Mouse (Mus musculus) frontal cortex, postnatal 10 days (tissue): ENCODE data around the gene Tapbp.

ENCODE experiments used
- DNase-seq, 2 experiments: peaks; one replicate each; pipeline ENCODE4 v3.0.0; 2022; ENCODE audit warnings: low spot score in 2 of 2, mixed read lengths in 1 of 2

Gene Tapbp

GRCm38 (mm10) chr17:33941381-33941780, 25.7 kb downstream of the Tapbp start:
- DNase-seq: no peak

GRCm38 (mm10) chr17:33943454-33943853, 27.8 kb downstream of the Tapbp start:
- no peak for DNase-seq

- no peak for DNase-seq
These were observed 31.9 kb downstream of the Tapbp start for GRCm38 (mm10) chr17:33947430-33948089.

- no peak for DNase-seq
These were observed 32.6 kb downstream of the Tapbp start for GRCm38 (mm10) chr17:33948090-33948904.

- no peak for DNase-seq
These were observed 33.3 kb downstream of the Tapbp start for GRCm38 (mm10) chr17:33948905-33949537.

GRCm38 (mm10) chr17:33950131-33950625, 34.5 kb downstream of the Tapbp start:
- DNase-seq: no peak

GRCm38 (mm10) chr17:33951021-33951946, 35.6 kb downstream of the Tapbp start, which contains the start of gene B3galt4:
B3galt4 (minus strand) TSS chr17:33951488.
- peak in 1 of 2 experiments; percentile 75 for DNase-seq

- peak in 1 of 2 experiments; percentile 5 for DNase-seq
These were observed 36.3 kb downstream of the Tapbp start for GRCm38 (mm10) chr17:33952015-33952414.

- DNase-seq: no peak
These were observed 37.2 kb downstream of the Tapbp start for GRCm38 (mm10) chr17:33952879-33953278.

- no peak for DNase-seq
These were observed 37.6 kb downstream of the Tapbp start for GRCm38 (mm10) chr17:33953310-33953709.

- DNase-seq: no peak
These were observed 38.4 kb downstream of the Tapbp start for GRCm38 (mm10) chr17:33953961-33954565.

- no peak for DNase-seq
These were observed 39.2 kb downstream of the Tapbp start for GRCm38 (mm10) chr17:33954646-33955554.

- peak; percentile 95 to 97 for DNase-seq
These were observed 40.0 kb downstream of the Tapbp start, which contains the start of the genes Vps52 and Rps18 for GRCm38 (mm10) chr17:33955555-33956214. Vps52 (plus strand) TSS chr17:33955812. Rps18 (minus strand) TSS chr17:33956001.

GRCm38 (mm10) chr17:33956336-33956735, 40.6 kb downstream of the Tapbp start:
- DNase-seq: no peak

- no peak for DNase-seq
These were observed 41.8 kb downstream of the Tapbp start for GRCm38 (mm10) chr17:33957493-33957892.

- DNase-seq: no peak
These were observed 42.8 kb downstream of the Tapbp start for GRCm38 (mm10) chr17:33958451-33958850.

- DNase-seq: no peak
These were observed 43.4 kb downstream of the Tapbp start for GRCm38 (mm10) chr17:33959135-33959534.

- no peak for DNase-seq
These were observed 44.2 kb downstream of the Tapbp start for GRCm38 (mm10) chr17:33959948-33960347.

- no peak for DNase-seq
These were observed 47.2 kb downstream of the Tapbp start for GRCm38 (mm10) chr17:33962876-33963275.
